14 mouse cellular contexts compared by ENCODE assay signal in the genomic region with DNA sequence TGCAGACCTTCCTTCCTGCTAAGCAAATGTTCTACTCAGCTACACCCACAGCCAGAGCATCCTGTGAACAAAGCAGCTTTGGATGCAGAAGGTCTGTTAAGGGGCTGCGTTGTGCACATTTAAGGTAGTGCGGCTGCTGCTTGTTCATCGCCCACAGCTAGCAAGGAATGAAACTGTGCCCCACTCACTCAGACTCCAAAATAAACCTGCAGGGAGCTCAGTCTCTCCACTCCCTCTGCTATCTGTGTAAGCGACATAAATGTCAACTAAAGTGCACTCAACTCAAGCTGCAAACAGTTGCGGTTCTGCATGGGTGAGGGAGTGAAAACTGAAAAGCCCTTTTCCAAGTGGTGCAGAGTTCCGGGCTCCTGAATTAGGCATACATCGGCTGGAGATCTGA.
DNase-seq lines count a peak whose midpoint lies in the region.
"Had no signal": no experiment of that assay in that cellular context is flagged by ENCODE, and none has a peak within 500 bp of the region (broad histone marks: within the 10 kb centered on the region; RNA-seq: fewer than 3 reads in every experiment).

No protein-coding gene starts in this region.

- DNase-seq in right cerebral cortex, adult 18-20 months = peak; percentile 81
- DNase-seq in right cerebral cortex, postnatal 4 days = no peak
- peak; percentile 18 to 24 for DNase-seq in layer of hippocampus, postnatal 14 days (ENCODE audit: low spot score in 2 of 2)
- DNase-seq in left cerebral cortex, postnatal 25 days (ENCODE audit: low spot score in 2 of 2) = peak; percentile 71 to 94
- no peak for DNase-seq in kidney, adult 11 months
- DNase-seq in thymus, postnatal 4 days = no peak
- no peak for DNase-seq in kidney, postnatal 4 days
- DNase-seq in urinary bladder, postnatal 25 days (ENCODE audit: low spot score) = no peak
- DNase-seq: cerebellum, postnatal 36 days; gastrocnemius, adult 2 months; heart, adult 18-20 months; kidney, adult 9 months; lung, embryonic 14.5 days; thymus, postnatal 14 days had no signal

- intact Hi-C loops in left cerebral cortex, postnatal 25 days (cut with DNase I) = loop anchor here (10.0 kb wide), 1 partner anchor 1006 kb away; no protein-coding TSS in a partner anchor

Comparison
In these comparisons a context has a peak if more than half of its experiments do, and no peak if none do; other contexts are left out.
1. DNase-seq: peak in right cerebral cortex, adult 18-20 months (single experiment), layer of hippocampus, postnatal 14 days (2 of 2) and left cerebral cortex, postnatal 25 days (2 of 2); none in right cerebral cortex, postnatal 4 days (single experiment), kidney, adult 11 months (single experiment), thymus, postnatal 4 days (single experiment), kidney, postnatal 4 days (0 of 2) and urinary bladder, postnatal 25 days (single experiment).